Mouse (Mus musculus): ENCODE data around the gene Arhgap6. TPM values are rescaled to one million over a fixed set of nuclear protein-coding genes. Genes with fewer than 3 reads are reported as not detected.

The Arhgap6 gene
- polyA plus RNA-seq, 1 experiment from 2014 or later = 0.85 TPM

DNA sequence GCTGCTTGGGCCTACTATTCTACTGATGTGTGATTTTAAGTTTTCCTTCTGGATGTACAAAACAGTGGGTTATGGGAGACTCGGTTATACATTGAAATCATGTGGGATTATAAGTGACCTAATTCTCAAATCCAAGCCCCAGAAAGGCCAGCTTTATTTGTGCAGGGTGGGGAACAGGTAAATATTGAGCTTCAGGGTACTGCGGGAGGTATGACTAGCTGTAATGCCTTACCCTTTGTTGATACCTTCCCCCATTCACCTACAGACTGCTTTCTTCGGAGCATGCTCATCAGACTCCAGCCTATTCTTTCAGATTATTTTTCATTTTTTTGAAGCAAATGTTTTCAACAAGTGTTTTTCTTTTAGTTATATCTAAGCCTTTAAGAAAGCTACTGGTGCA lies 286.7 kb downstream of the Arhgap6 start:
- Histone ChIP-seq H3K4me1 (ENCODE audit: control insufficient read depth, insufficient read depth, low read length) (no peaks in the 10 kb centered on the region), H3K4me2 (ENCODE audit: low read length) (no peak overlapping the region), H3K36me3 (ENCODE audit: control insufficient read depth, insufficient read depth, low read length) (no peaks in the 10 kb centered on the region), H3K9ac (ENCODE audit: low read depth, low read length) (no peak overlapping the region), H3K9me3 (replicated peaks; ENCODE audit: control insufficient read depth, low read length, poor library complexity, severe bottlenecking) (no peaks in the 10 kb centered on the region), H3K4me3 (ENCODE audit: low read depth, low read length) (no peak overlapping the region), H3K27me3 (ENCODE audit: control insufficient read depth, insufficient read depth, low read depth, low read length) (peaks cover 2% of the 10 kb centered on the region; the same call in 1 of the 2 replicates), H3K27ac (ENCODE audit: low read length) (no peak overlapping the region)
- 93% methylated on average over 3 of the region's 3 CpGs for WGBS
- ATAC-seq = no peak

DNA sequence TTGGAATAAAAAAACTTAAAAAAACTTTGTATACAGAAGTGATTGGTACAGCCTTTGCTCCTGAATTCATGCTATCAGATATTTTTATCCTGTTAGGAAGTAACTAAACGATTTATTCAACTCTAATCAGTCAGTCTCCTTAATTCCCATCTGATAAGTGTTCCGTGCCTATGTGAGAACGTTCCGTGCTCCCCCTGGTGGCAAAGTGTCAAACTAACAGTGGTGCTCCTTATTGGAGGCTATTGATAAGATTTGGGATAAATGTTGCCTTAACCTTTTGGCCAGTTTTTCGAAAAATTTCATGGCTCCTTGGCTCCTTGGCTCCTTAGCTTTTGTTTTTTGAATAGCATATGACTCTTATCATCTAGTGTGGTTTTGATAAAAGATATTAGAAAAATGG lies 291.0 kb downstream of the Arhgap6 start:
- 16% methylated on average over 5 of the region's 5 CpGs for WGBS

GRCm38 (mm10) chrX:169089221-169089620 lies 294.3 kb downstream of the Arhgap6 start:
- no peak for ATAC-seq
- H3K36me3 ChIP-seq (ENCODE audit: control insufficient read depth, insufficient read depth, low read length) = no peaks in the 10 kb centered on the region
- H3K27ac ChIP-seq (ENCODE audit: low read length) = no peak overlapping the region
- H3K9ac ChIP-seq (ENCODE audit: low read depth, low read length) = no peak overlapping the region
- no peaks in the 10 kb centered on the region for H3K4me1 ChIP-seq (ENCODE audit: control insufficient read depth, insufficient read depth, low read length)
- H3K9me3 ChIP-seq (replicated peaks; ENCODE audit: control insufficient read depth, low read length, poor library complexity, severe bottlenecking) = no peaks in the 10 kb centered on the region
- 75% methylated on average over 2 of the region's 2 CpGs for WGBS
- no peak overlapping the region for H3K4me3 ChIP-seq (ENCODE audit: low read depth, low read length)
- H3K4me2 ChIP-seq (ENCODE audit: low read length) = no peak overlapping the region
- H3K27me3 ChIP-seq (ENCODE audit: control insufficient read depth, insufficient read depth, low read depth, low read length) = no peaks in the 10 kb centered on the region

More for the DNA sequence above, 291.0 kb downstream of the Arhgap6 start:
- no peak for ATAC-seq
- H3K4me2 ChIP-seq (ENCODE audit: low read length) = no peak overlapping the region
- H3K4me1 ChIP-seq (ENCODE audit: control insufficient read depth, insufficient read depth, low read length) = no peaks in the 10 kb centered on the region
- H3K9ac ChIP-seq (ENCODE audit: low read depth, low read length) = no peak overlapping the region
- no peaks in the 10 kb centered on the region for H3K9me3 ChIP-seq (replicated peaks; ENCODE audit: control insufficient read depth, low read length, poor library complexity, severe bottlenecking)
- no peak overlapping the region for H3K27ac ChIP-seq (ENCODE audit: low read length)
- H3K36me3 ChIP-seq (ENCODE audit: control insufficient read depth, insufficient read depth, low read length) = no peaks in the 10 kb centered on the region
- H3K4me3 ChIP-seq (ENCODE audit: low read depth, low read length) = no peak overlapping the region
- no peaks in the 10 kb centered on the region for H3K27me3 ChIP-seq (ENCODE audit: control insufficient read depth, insufficient read depth, low read depth, low read length)

DNA sequence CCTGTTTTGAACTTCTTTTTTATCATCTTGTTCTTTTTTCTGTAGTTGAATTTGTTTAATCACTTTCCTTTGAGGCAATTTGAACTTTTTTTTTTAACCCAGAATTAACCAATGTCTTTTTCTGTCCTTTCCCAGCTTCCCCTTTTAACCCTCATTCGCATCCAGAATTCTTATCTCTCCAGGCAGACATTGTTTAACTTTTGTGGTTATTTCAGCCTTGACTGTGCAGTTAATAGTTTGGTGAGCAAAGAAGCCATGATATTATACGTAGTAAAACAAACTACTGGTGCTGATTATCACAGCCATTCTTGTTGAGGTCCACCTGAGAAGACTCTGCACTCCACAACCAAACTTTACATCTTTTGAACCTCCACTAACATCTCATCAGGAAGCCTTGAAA lies 299.7 kb downstream of the Arhgap6 start:
- no peak for ATAC-seq
- H3K4me3 ChIP-seq (ENCODE audit: low read depth, low read length) = no peak overlapping the region
- H3K27me3 ChIP-seq (ENCODE audit: control insufficient read depth, insufficient read depth, low read depth, low read length) = no peaks in the 10 kb centered on the region
- no peak overlapping the region for H3K9ac ChIP-seq (ENCODE audit: low read depth, low read length)
- no peaks in the 10 kb centered on the region for H3K36me3 ChIP-seq (ENCODE audit: control insufficient read depth, insufficient read depth, low read length)
- 77% methylated on average over 2 of the region's 2 CpGs for whole genome bisulfite sequencing
- no peaks in the 10 kb centered on the region for H3K4me1 ChIP-seq (ENCODE audit: control insufficient read depth, insufficient read depth, low read length)
- no peak overlapping the region for H3K27ac ChIP-seq (ENCODE audit: low read length)
- H3K4me2 ChIP-seq (ENCODE audit: low read length) = no peak overlapping the region
- H3K9me3 ChIP-seq (replicated peaks; ENCODE audit: control insufficient read depth, low read length, poor library complexity, severe bottlenecking) = no peaks in the 10 kb centered on the region

- no peak overlapping the region for H3K9ac ChIP-seq (ENCODE audit: low read depth, low read length)
- no peaks in the 10 kb centered on the region for H3K27me3 ChIP-seq (ENCODE audit: control insufficient read depth, insufficient read depth, low read depth, low read length)
- H3K36me3 ChIP-seq (ENCODE audit: control insufficient read depth, insufficient read depth, low read length) = no peaks in the 10 kb centered on the region
- H3K4me3 ChIP-seq (ENCODE audit: low read depth, low read length) = no peak overlapping the region
- H3K27ac ChIP-seq (ENCODE audit: low read length) = no peak overlapping the region
- no peaks in the 10 kb centered on the region for H3K4me1 ChIP-seq (ENCODE audit: control insufficient read depth, insufficient read depth, low read length)
- no peaks in the 10 kb centered on the region for H3K9me3 ChIP-seq (replicated peaks; ENCODE audit: control insufficient read depth, low read length, poor library complexity, severe bottlenecking)
- ATAC-seq = no peak
- no peak overlapping the region for H3K4me2 ChIP-seq (ENCODE audit: low read length)
These were observed 300.7 kb downstream of the Arhgap6 start for GRCm38 (mm10) chrX:169095584-169095983.

DNA sequence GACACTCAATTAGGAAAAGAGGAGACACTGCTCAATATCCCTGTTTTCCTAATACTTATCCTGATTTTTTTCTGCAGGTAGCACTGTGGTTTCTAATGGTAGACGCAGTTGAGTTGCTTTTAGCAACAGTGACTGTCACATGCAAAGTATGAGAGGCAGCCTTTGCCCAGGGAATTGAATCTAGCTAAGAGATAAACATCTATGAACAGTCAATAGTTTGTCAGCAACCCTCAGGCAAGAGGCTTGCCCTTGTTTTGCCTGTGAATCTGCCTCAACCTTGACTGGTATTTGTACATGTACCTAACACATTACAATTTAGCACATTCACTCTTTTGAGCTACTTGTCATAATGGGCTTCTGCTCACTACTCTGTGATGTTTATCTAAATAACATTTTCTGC lies 307.8 kb downstream of the Arhgap6 start:
- Histone ChIP-seq H3K27ac (ENCODE audit: low read length) (no peak overlapping the region), H3K4me2 (ENCODE audit: low read length) (no peak overlapping the region), H3K36me3 (ENCODE audit: control insufficient read depth, insufficient read depth, low read length) (no peaks in the 10 kb centered on the region), H3K9me3 (replicated peaks; ENCODE audit: control insufficient read depth, low read length, poor library complexity, severe bottlenecking) (no peaks in the 10 kb centered on the region), H3K4me1 (ENCODE audit: control insufficient read depth, insufficient read depth, low read length) (no peaks in the 10 kb centered on the region), H3K9ac (ENCODE audit: low read depth, low read length) (no peak overlapping the region), H3K27me3 (ENCODE audit: control insufficient read depth, insufficient read depth, low read depth, low read length) (no peaks in the 10 kb centered on the region), H3K4me3 (ENCODE audit: low read depth, low read length) (no peak overlapping the region)
- WGBS = 65% methylated on average over 1 of the region's 1 CpGs
- ATAC-seq = no peak

- Histone ChIP-seq H3K4me2 (ENCODE audit: low read length) (no peak overlapping the region), H3K9ac (ENCODE audit: low read depth, low read length) (no peak overlapping the region), H3K27me3 (ENCODE audit: control insufficient read depth, insufficient read depth, low read depth, low read length) (no peaks in the 10 kb centered on the region; the same call in 1 of the 2 replicates), H3K4me3 (ENCODE audit: low read depth, low read length) (no peak overlapping the region), H3K4me1 (ENCODE audit: control insufficient read depth, insufficient read depth, low read length) (no peaks in the 10 kb centered on the region), H3K9me3 (replicated peaks; ENCODE audit: control insufficient read depth, low read length, poor library complexity, severe bottlenecking) (no peaks in the 10 kb centered on the region), H3K27ac (ENCODE audit: low read length) (no peak overlapping the region), H3K36me3 (ENCODE audit: control insufficient read depth, insufficient read depth, low read length) (no peaks in the 10 kb centered on the region)
- WGBS = 76% methylated on average over 4 of the region's 4 CpGs
- no peak for ATAC-seq
These were observed 311.2 kb downstream of the Arhgap6 start for GRCm38 (mm10) chrX:169106048-169106622.

DNA sequence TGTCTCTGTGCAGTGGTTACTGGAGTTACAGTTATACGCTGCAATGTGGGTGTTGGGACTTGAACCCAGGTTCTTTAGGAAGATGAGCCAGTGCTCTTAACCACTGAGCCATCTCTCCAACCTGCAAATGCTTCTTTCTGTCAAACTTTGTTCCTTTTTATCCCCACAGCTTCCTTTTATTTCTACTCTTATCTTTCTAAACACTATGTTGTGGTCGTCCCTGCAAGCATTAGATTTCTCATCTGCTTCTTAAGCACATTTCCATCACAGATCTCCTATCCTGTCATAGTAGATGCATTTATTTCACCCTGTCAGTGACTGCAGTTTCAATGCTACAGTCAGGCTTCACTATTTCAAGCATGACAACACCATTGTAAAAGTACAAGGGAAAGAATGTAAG lies 312.5 kb downstream of the Arhgap6 start:
- H3K27ac ChIP-seq (ENCODE audit: low read length) = no peak overlapping the region
- 84% methylated on average over 2 of the region's 2 CpGs for WGBS
- H3K4me2 ChIP-seq (ENCODE audit: low read length) = no peak overlapping the region
- no peaks in the 10 kb centered on the region; the same call in 1 of the 2 replicates for H3K27me3 ChIP-seq (ENCODE audit: control insufficient read depth, insufficient read depth, low read depth, low read length)
- H3K36me3 ChIP-seq (ENCODE audit: control insufficient read depth, insufficient read depth, low read length) = no peaks in the 10 kb centered on the region
- no peak overlapping the region for H3K9ac ChIP-seq (ENCODE audit: low read depth, low read length)
- H3K4me1 ChIP-seq (ENCODE audit: control insufficient read depth, insufficient read depth, low read length) = no peaks in the 10 kb centered on the region
- no peak for ATAC-seq
- no peak overlapping the region for H3K4me3 ChIP-seq (ENCODE audit: low read depth, low read length)
- H3K9me3 ChIP-seq (replicated peaks; ENCODE audit: control insufficient read depth, low read length, poor library complexity, severe bottlenecking) = no peaks in the 10 kb centered on the region

DNA sequence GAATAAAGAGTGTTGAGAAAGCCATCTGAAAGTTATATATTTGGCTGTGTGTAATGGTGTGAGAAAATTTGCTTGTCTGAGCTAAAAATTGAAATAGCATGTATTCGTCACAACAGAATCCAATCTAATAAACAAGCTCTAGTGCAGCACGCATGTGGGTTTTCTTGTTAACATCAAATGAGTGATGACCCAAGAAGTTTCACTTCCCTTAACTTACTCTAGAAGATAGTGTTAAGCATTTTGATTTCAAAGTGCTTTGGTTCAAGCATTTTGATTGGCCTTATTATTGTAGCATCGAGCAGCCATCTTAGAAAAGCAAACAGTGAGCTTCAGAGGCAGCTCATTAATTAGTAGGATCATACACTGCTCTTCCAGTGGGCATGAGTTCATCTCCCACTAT lies 315.1 kb downstream of the Arhgap6 start:
- no peaks in the 10 kb centered on the region for H3K9me3 ChIP-seq (replicated peaks; ENCODE audit: control insufficient read depth, low read length, poor library complexity, severe bottlenecking)

More for the DNA sequence above, 315.1 kb downstream of the Arhgap6 start:
- Histone ChIP-seq H3K36me3 (ENCODE audit: control insufficient read depth, insufficient read depth, low read length) (no peaks in the 10 kb centered on the region), H3K9ac (ENCODE audit: low read depth, low read length) (no peak overlapping the region), H3K4me3 (ENCODE audit: low read depth, low read length) (no peak overlapping the region), H3K27ac (ENCODE audit: low read length) (no peak overlapping the region), H3K4me2 (ENCODE audit: low read length) (no peak overlapping the region), H3K27me3 (ENCODE audit: control insufficient read depth, insufficient read depth, low read depth, low read length) (no peaks in the 10 kb centered on the region; the same call in 1 of the 2 replicates), H3K4me1 (ENCODE audit: control insufficient read depth, insufficient read depth, low read length) (no peaks in the 10 kb centered on the region)
- WGBS = 89% methylated on average over 3 of the region's 3 CpGs
- no peak for ATAC-seq

Data from midbrain, embryonic 16.5 days (tissue).